Comparison of ENCODE assay signal across 9 mouse cellular contexts in genomic region chr2:32914362-32914761, GRCm38 (mm10). TPM values are rescaled to one million over a fixed set of nuclear protein-coding genes. Genes with fewer than 3 reads are reported as not detected.
DNase-seq lines count a peak whose midpoint lies in the region; ATAC-seq and TF ChIP-seq lines count a peak whose summit lies in the region.
"Had no signal": no experiment of that assay in that cellular context is flagged by ENCODE, and none has a peak within 500 bp of the region (broad histone marks: within the 10 kb centered on the region; RNA-seq: fewer than 3 reads in every experiment).

No protein-coding gene starts in this region.

- no peak for ATAC-seq in embryonic facial prominence, embryonic 14.5 days (ENCODE audit: low read depth)
- ATAC-seq in midbrain, embryonic 16.5 days, result 0 out of 2 replicates have a peak, but pooled peaks have one; percentile 4

- no peaks in the 10 kb centered on the region; the same call in 1 of the 2 replicates for H3K4me1 ChIP-seq in embryonic facial prominence, embryonic 14.5 days (ENCODE audit: control insufficient read depth, insufficient read depth, low read length)
- no peaks in the 10 kb centered on the region for H3K4me1 ChIP-seq in midbrain, embryonic 16.5 days (ENCODE audit: control insufficient read depth, insufficient read depth, low read length)

- H3K36me3 ChIP-seq in embryonic facial prominence, embryonic 14.5 days (ENCODE audit: control insufficient read depth, insufficient read depth, low read length), result peaks cover 61% of the 10 kb centered on the region
- H3K36me3 ChIP-seq in midbrain, embryonic 16.5 days (ENCODE audit: control insufficient read depth, insufficient read depth, low read length), result peaks cover 26% of the 10 kb centered on the region

- no peak overlapping the region for H3K4me2 ChIP-seq in embryonic facial prominence, embryonic 14.5 days (ENCODE audit: low read depth, low read length)
- no peak overlapping the region for H3K4me2 ChIP-seq in midbrain, embryonic 16.5 days (ENCODE audit: low read length)

- no peaks in the 10 kb centered on the region for H3K9me3 ChIP-seq in embryonic facial prominence, embryonic 14.5 days (ENCODE audit: control insufficient read depth, low read length)
- no peaks in the 10 kb centered on the region for H3K9me3 ChIP-seq in midbrain, embryonic 16.5 days (replicated peaks; ENCODE audit: control insufficient read depth, low read length, poor library complexity, severe bottlenecking)

- DNase-seq in layer of hippocampus, adult 2 months (ENCODE audit: low spot score in 2 of 2), result no peak
- no peak for DNase-seq in layer of hippocampus, adult 18-20 months (ENCODE audit: low spot score in 2 of 2)
- no peak for DNase-seq in embryonic facial prominence, embryonic 14.5 days (ENCODE audit: low spot score)
- peak; percentile 16 to 61 for DNase-seq in kidney, postnatal 25 days
- no peak for DNase-seq in layer of hippocampus, adult 9-10 months (ENCODE audit: low spot score)
- no peak for DNase-seq in right cerebral cortex, adult 18-20 months
- no peak for DNase-seq in urinary bladder, postnatal 25 days (ENCODE audit: low spot score)

- 74% methylated on average over 5 of the region's 5 CpGs for WGBS in embryonic facial prominence, embryonic 14.5 days
- WGBS in midbrain, embryonic 16.5 days, result 83% methylated on average over 5 of the region's 5 CpGs

- no peak overlapping the region for H3K4me3 ChIP-seq in layer of hippocampus, adult 2 months
- no peak overlapping the region for H3K4me3 ChIP-seq in embryonic facial prominence, embryonic 14.5 days (ENCODE audit: low read depth, low read length)
- H3K4me3 ChIP-seq in midbrain, embryonic 16.5 days (ENCODE audit: low read depth, low read length), result no peak overlapping the region

- no peaks in the 10 kb centered on the region for H3K27me3 ChIP-seq in embryonic facial prominence, embryonic 14.5 days (replicated peaks; ENCODE audit: control insufficient read depth, insufficient read depth, low read length)
- H3K27me3 ChIP-seq in midbrain, embryonic 16.5 days (ENCODE audit: control insufficient read depth, insufficient read depth, low read depth, low read length), result no peaks in the 10 kb centered on the region

- no peak for TF ChIP-seq CTCF in layer of hippocampus, adult 2 months (conservative IDR thresholded peaks at IDR 0.05)

- peak overlapping the region; percentile 82 for H3K27ac ChIP-seq in layer of hippocampus, adult 2 months
- peak overlapping the region; percentile 69 for H3K27ac ChIP-seq in embryonic facial prominence, embryonic 14.5 days (replicated peaks; ENCODE audit: low read depth, low read length)
- H3K27ac ChIP-seq in midbrain, embryonic 16.5 days (ENCODE audit: low read length), result 0 out of 2 replicates have a peak overlapping the region, but pooled peaks have one; percentile 36
- H3K27ac ChIP-seq: liver, embryonic 14.5 days had no signal

- H3K9ac ChIP-seq in embryonic facial prominence, embryonic 14.5 days (ENCODE audit: low read depth, low read length), result peak overlapping the region; percentile 40; the same call in 1 of the 2 replicates
- H3K9ac ChIP-seq in midbrain, embryonic 16.5 days (ENCODE audit: low read depth, low read length), result no peak overlapping the region
- H3K9ac ChIP-seq: liver, embryonic 14.5 days had no signal

RNA-seq across cellular contexts. Expression of gene Fam129b, which starts 38.4 kb away (rescaled TPM):
- 10 to 100 TPM; 14.5 to 14.9 TPM for total RNA-seq in layer of hippocampus, adult 2 months (2021)
- total RNA-seq in layer of hippocampus, adult 18-20 months (2021), result 10 to 100 TPM; 18.0 to 21.1 TPM
- polyA plus RNA-seq in embryonic facial prominence, embryonic 14.5 days (2014; fragmentation: Nextera tagmentation; extraction: Ambion mirVana), result 38.4 and 39.0 TPM in 2 replicates
- polyA plus RNA-seq in midbrain, embryonic 16.5 days (2015; fragmentation: Nextera tagmentation; extraction: Ambion mirVana), result 25.3 and 27.4 TPM in 2 replicates

RNA-seq across cellular contexts. Expression of gene Rpl12, which starts 47.0 kb away (rescaled TPM):
- 100 to 1,000 TPM; 115 to 125 TPM for total RNA-seq in layer of hippocampus, adult 2 months (2021)
- total RNA-seq in layer of hippocampus, adult 18-20 months (2021), result 100 to 1,000 TPM in 1 of 2 experiments, 10 to 100 TPM in 1; 97.3 to 116 TPM
- polyA plus RNA-seq in embryonic facial prominence, embryonic 14.5 days (2014; fragmentation: Nextera tagmentation; extraction: Ambion mirVana), result 224 and 237 TPM in 2 replicates
- polyA plus RNA-seq in midbrain, embryonic 16.5 days (2015; fragmentation: Nextera tagmentation; extraction: Ambion mirVana), result 76.2 and 81.9 TPM in 2 replicates

RNA-seq across cellular contexts. Expression of gene Lrsam1, which starts 47.1 kb away (rescaled TPM):
- total RNA-seq in layer of hippocampus, adult 2 months (2021), result 10 to 100 TPM; 36.8 to 37.9 TPM
- 10 to 100 TPM; 30.3 to 38.7 TPM for total RNA-seq in layer of hippocampus, adult 18-20 months (2021)
- 9.2 and 10.9 TPM in 2 replicates for polyA plus RNA-seq in embryonic facial prominence, embryonic 14.5 days (2014; fragmentation: Nextera tagmentation; extraction: Ambion mirVana)
- 24.7 and 29.0 TPM in 2 replicates for polyA plus RNA-seq in midbrain, embryonic 16.5 days (2015; fragmentation: Nextera tagmentation; extraction: Ambion mirVana)

Comparison
In these comparisons a context has a peak if more than half of its experiments do, and no peak if none do; other contexts are left out.
1. DNase-seq: peak in kidney, postnatal 25 days (2 of 2); none in layer of hippocampus, adult 2 months (0 of 2), layer of hippocampus, adult 18-20 months (0 of 2), embryonic facial prominence, embryonic 14.5 days (single experiment), layer of hippocampus, adult 9-10 months (single experiment), right cerebral cortex, adult 18-20 months (single experiment) and urinary bladder, postnatal 25 days (single experiment).
2. Peak in every context shown above with its lines, with median percentiles within 50 percentile points of each other: H3K27ac ChIP-seq.